Mouse (Mus musculus) neural tube, embryonic 14.5 days (tissue): ENCODE data around the gene Gm6583. TPM values are rescaled to one million over a fixed set of nuclear protein-coding genes. Genes with fewer than 3 reads are reported as not detected.

Experiments
- ATAC-seq: fragments of 200-750 bp; cut with Nextera tagmentation; 2 replicates; pipeline ENCODE4 v1.8.0; 2017; ENCODE audit warnings: low read depth, mild to moderate bottlenecking, moderate TSS enrichment, moderate library complexity
- H3K27ac ChIP-seq: fragments of 300-500 bp; sonication (generic); 2 replicates; pipeline ENCODE4 v1.5.1; 2014; ENCODE audit warnings: low read depth, mild to moderate bottlenecking, control low read depth, low read length, moderate library complexity, mixed read lengths
- H3K27me3 ChIP-seq: fragments of 300-500 bp; sonication (generic); 2 replicates; pipeline ENCODE4 v1.6.1; 2014; ENCODE audit warnings: low read length; ENCODE audit not compliant: control insufficient read depth, insufficient read depth
- H3K36me3 ChIP-seq: fragments of 300-500 bp; sonication (generic); 2 replicates; pipeline ENCODE4 v1.6.1; 2014; ENCODE audit warnings: low read length, mixed read lengths; ENCODE audit not compliant: control insufficient read depth, insufficient read depth
- H3K4me1 ChIP-seq: fragments of 300-500 bp; sonication (generic); 2 replicates; pipeline ENCODE4 v1.6.1; 2014; ENCODE audit warnings: low read length; ENCODE audit not compliant: control insufficient read depth, insufficient read depth
- H3K4me2 ChIP-seq: fragments of 300-500 bp; sonication (generic); 2 replicates; pipeline ENCODE4 v1.6.1; 2014; ENCODE audit warnings: mild to moderate bottlenecking, low read depth, low read length, control low read depth
- H3K4me3 ChIP-seq: fragments of 300-500 bp; sonication (generic); 2 replicates; pipeline ENCODE4 v1.5.1; 2014; ENCODE audit warnings: low read depth, low read length, control low read depth, mixed read lengths
- H3K9ac ChIP-seq: fragments of 300-500 bp; sonication (generic); replicated peaks from 2 replicates; pipeline ENCODE4 v1.6.1; 2014; ENCODE audit warnings: low read depth, mild to moderate bottlenecking, control low read depth, low read length, mixed read lengths
- H3K9me3 ChIP-seq: fragments of 300-500 bp; sonication (generic); 2 replicates; pipeline ENCODE4 v1.6.1; 2016; ENCODE audit warnings: low read length; ENCODE audit not compliant: control insufficient read depth
- WGBS: fragments of 180-500 bp; shearing (Covaris S2); extraction: QIAGEN DNeasy Blood & Tissue Kit; methylation state at CpG from one replicate; pipeline ENCODE4 v1.1.7; 2014; 5-methylcytosine and 5-hydroxymethylcytosine counted together
- polyA plus RNA-seq: library from polyadenylated mRNA; unstranded; fragments of >200 nt; fragmentation: Nextera tagmentation; extraction: Ambion mirVana; gene quantifications from 2 replicates; pipeline ENCODE4 v1.2.1, GENCODE M21; 2014

Gene Gm6583
- polyA plus RNA-seq, 1 experiment from 2014 or later: 0.44 TPM

GRCm38 (mm10) chr5:112371933-112372332 lies 16.1 kb upstream of the Gm6583 start:
- peak; percentile 89 for ATAC-seq
- H3K36me3 ChIP-seq: peaks cover 26% of the 10 kb centered on the region
- no peaks in the 10 kb centered on the region for H3K9me3 ChIP-seq
- H3K27ac ChIP-seq: peak overlapping the region; percentile 74
- WGBS: 26% methylated on average over 7 of the region's 7 CpGs
- H3K4me1 ChIP-seq: peaks cover 34% of the 10 kb centered on the region
- H3K9ac ChIP-seq: 0 out of 2 replicates have a peak overlapping the region, but pooled peaks have one; percentile 8
- no peaks in the 10 kb centered on the region for H3K27me3 ChIP-seq
- H3K4me2 ChIP-seq: no peak overlapping the region
- H3K4me3 ChIP-seq: no peak overlapping the region

GRCm38 (mm10) chr5:112370236-112370813 lies 14.5 kb upstream of the Gm6583 start:
- Histone ChIP-seq H3K4me2 (no peak overlapping the region), H3K36me3 (peaks cover 23% of the 10 kb centered on the region), H3K27ac (peak overlapping the region; percentile 34; the same call in 1 of the 2 replicates), H3K27me3 (no peaks in the 10 kb centered on the region), H3K9ac (no peak overlapping the region), H3K9me3 (no peaks in the 10 kb centered on the region), H3K4me1 (peaks cover 34% of the 10 kb centered on the region), H3K4me3 (no peak overlapping the region)
- 0 out of 2 replicates have a peak, but pooled peaks have one; percentile 2 for ATAC-seq
- WGBS: 78% methylated on average over 12 of the region's 12 CpGs

- H3K4me1 ChIP-seq: peaks cover 34% of the 10 kb centered on the region
- H3K4me3 ChIP-seq: no peak overlapping the region
- H3K9ac ChIP-seq: no peak overlapping the region
- no peak overlapping the region for H3K27ac ChIP-seq
- H3K9me3 ChIP-seq: no peaks in the 10 kb centered on the region
- WGBS: 78% methylated on average over 13 of the region's 13 CpGs
- no peak overlapping the region for H3K4me2 ChIP-seq
- no peak for ATAC-seq
- H3K36me3 ChIP-seq: peaks cover 22% of the 10 kb centered on the region
- no peaks in the 10 kb centered on the region for H3K27me3 ChIP-seq
These were observed 13.5 kb upstream of the Gm6583 start for GRCm38 (mm10) chr5:112369326-112369725.

- Histone ChIP-seq H3K4me2 (no peak overlapping the region), H3K4me3 (no peak overlapping the region), H3K27ac (no peak overlapping the region), H3K9me3 (no peaks in the 10 kb centered on the region), H3K27me3 (no peaks in the 10 kb centered on the region), H3K36me3 (peaks cover 28% of the 10 kb centered on the region), H3K4me1 (peaks cover 34% of the 10 kb centered on the region), H3K9ac (no peak overlapping the region)
- no peak for ATAC-seq
- WGBS: 46% methylated on average over 10 of the region's 10 CpGs
These were observed 12.8 kb upstream of the Gm6583 start for GRCm38 (mm10) chr5:112368666-112369065.

- Histone ChIP-seq H3K4me2 (no peak overlapping the region), H3K36me3 (peaks cover 30% of the 10 kb centered on the region), H3K27ac (no peak overlapping the region), H3K9ac (no peak overlapping the region), H3K27me3 (no peaks in the 10 kb centered on the region), H3K4me3 (no peak overlapping the region), H3K4me1 (peaks cover 34% of the 10 kb centered on the region), H3K9me3 (no peaks in the 10 kb centered on the region)
- WGBS: 91% methylated on average over 12 of the region's 12 CpGs
- ATAC-seq: no peak
These were observed 12.1 kb upstream of the Gm6583 start for GRCm38 (mm10) chr5:112367929-112368328.

DNA sequence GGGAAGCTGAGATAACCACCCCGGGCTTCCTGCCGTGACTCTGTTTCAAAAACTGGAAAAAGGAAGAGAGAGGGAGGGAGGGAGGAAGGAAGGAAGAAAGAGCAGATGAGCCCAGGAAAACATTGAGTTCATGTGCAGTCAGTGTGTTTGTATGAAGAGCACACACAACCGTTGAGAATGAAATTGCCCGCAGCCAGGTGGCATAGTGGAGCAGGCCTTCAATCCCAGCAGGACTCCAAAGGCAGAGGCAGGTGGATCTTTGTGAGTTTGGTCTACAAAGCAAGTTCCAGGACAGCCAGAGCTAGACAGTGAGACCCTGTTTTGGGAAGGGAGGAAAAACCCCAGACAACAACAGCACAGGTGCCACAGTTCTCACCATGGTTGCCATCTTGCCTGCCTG lies 11.5 kb upstream of the Gm6583 start:
- H3K36me3 ChIP-seq: peaks cover 31% of the 10 kb centered on the region
- no peak for ATAC-seq

GRCm38 (mm10) chr5:112366879-112367278 lies 11.0 kb upstream of the Gm6583 start:
- H3K4me2 ChIP-seq: no peak overlapping the region
- no peaks in the 10 kb centered on the region for H3K27me3 ChIP-seq
- WGBS: 94% methylated on average over 6 of the region's 6 CpGs
- no peak overlapping the region for H3K9ac ChIP-seq
- ATAC-seq: no peak
- H3K4me1 ChIP-seq: peaks cover 27% of the 10 kb centered on the region
- no peak overlapping the region for H3K27ac ChIP-seq
- no peaks in the 10 kb centered on the region for H3K9me3 ChIP-seq
- H3K4me3 ChIP-seq: no peak overlapping the region
- H3K36me3 ChIP-seq: peaks cover 31% of the 10 kb centered on the region

More for the DNA sequence above, 11.5 kb upstream of the Gm6583 start:
- Histone ChIP-seq H3K9ac (no peak overlapping the region), H3K9me3 (no peaks in the 10 kb centered on the region), H3K27ac (no peak overlapping the region), H3K4me1 (peaks cover 31% of the 10 kb centered on the region), H3K27me3 (no peaks in the 10 kb centered on the region), H3K4me2 (no peak overlapping the region), H3K4me3 (no peak overlapping the region)
- 91% methylated on average over 4 of the region's 4 CpGs for WGBS

- Histone ChIP-seq H3K4me2 (no peak overlapping the region), H3K27ac (no peak overlapping the region), H3K36me3 (peaks cover 21% of the 10 kb centered on the region), H3K27me3 (no peaks in the 10 kb centered on the region), H3K9ac (no peak overlapping the region), H3K4me3 (no peak overlapping the region), H3K4me1 (peaks cover 2% of the 10 kb centered on the region; the same call in 1 of the 2 replicates), H3K9me3 (no peaks in the 10 kb centered on the region)
- WGBS: 67% methylated on average over 10 of the region's 10 CpGs
- no peak for ATAC-seq
These were observed 8.5 kb upstream of the Gm6583 start for GRCm38 (mm10) chr5:112364184-112364797.

GRCm38 (mm10) chr5:112360077-112360476 lies 4.2 kb upstream of the Gm6583 start:
- peaks cover 26% of the 10 kb centered on the region for H3K36me3 ChIP-seq
- WGBS: 83% methylated on average over 3 of the region's 3 CpGs
- H3K4me1 ChIP-seq: no peaks in the 10 kb centered on the region
- ATAC-seq: no peak
- no peak overlapping the region for H3K4me2 ChIP-seq
- no peaks in the 10 kb centered on the region for H3K9me3 ChIP-seq
- H3K27ac ChIP-seq: no peak overlapping the region
- H3K27me3 ChIP-seq: no peaks in the 10 kb centered on the region
- no peak overlapping the region for H3K9ac ChIP-seq
- H3K4me3 ChIP-seq: no peak overlapping the region
